Mouse (Mus musculus) intestine, embryonic 15.5 days (tissue): ENCODE measurements around the gene Cd44. TPM values are rescaled to one million over a fixed set of nuclear protein-coding genes. Genes with fewer than 3 reads are reported as not detected.
A peak's percentile ranks its signal among the peaks of the same experiment; 100 is the strongest.

Experiments
- ATAC-seq: fragments of 200-750 bp; cut with Nextera tagmentation; 2 replicates; pipeline ENCODE4 v1.8.0; 2017; ENCODE audit warnings: moderate TSS enrichment, moderate library complexity
- H3K27ac ChIP-seq: fragments of 300-500 bp; sonication (generic); 2 replicates; pipeline ENCODE4 v1.5.1; 2015; ENCODE audit warnings: mild to moderate bottlenecking, inconsistent platforms
- H3K27me3 ChIP-seq: fragments of 300-500 bp; sonication (generic); replicated peaks from 2 replicates; pipeline ENCODE4 v1.6.1; 2015; ENCODE audit warnings: inconsistent platforms
- H3K36me3 ChIP-seq: fragments of 300-500 bp; sonication (generic); 2 replicates; pipeline ENCODE4 v1.6.1; 2015; ENCODE audit warnings: inconsistent platforms
- H3K4me1 ChIP-seq: fragments of 300-500 bp; sonication (generic); replicated peaks from 2 replicates; pipeline ENCODE4 v1.6.1; 2015; ENCODE audit warnings: inconsistent platforms
- H3K4me2 ChIP-seq: fragments of 300-500 bp; sonication (generic); replicated peaks from 2 replicates; pipeline ENCODE4 v1.6.1; 2015; ENCODE audit warnings: mild to moderate bottlenecking, inconsistent platforms
- H3K4me3 ChIP-seq: fragments of 300-500 bp; sonication (generic); replicated peaks from 2 replicates; pipeline ENCODE4 v1.5.1; 2015; ENCODE audit warnings: inconsistent platforms
- H3K9ac ChIP-seq: fragments of 300-500 bp; sonication (generic); 2 replicates; pipeline ENCODE4 v1.6.1; 2015; ENCODE audit warnings: inconsistent platforms
- H3K9me3 ChIP-seq: fragments of 300-500 bp; sonication (generic); 2 replicates; pipeline ENCODE4 v1.6.1; 2016; ENCODE audit warnings: inconsistent platforms
- WGBS: fragments of 180-500 bp; shearing (Covaris S2); methylation state at CpG from one replicate; pipeline ENCODE4 v1.1.7; 2015; 5-methylcytosine and 5-hydroxymethylcytosine counted together
- polyA plus RNA-seq: library from polyadenylated mRNA; unstranded; fragments of >200 nt; fragmentation: Nextera tagmentation; extraction: Ambion mirVana; gene quantifications from 2 replicates; pipeline ENCODE4 v1.2.1, GENCODE M21; 2015

Cd44 gene
- polyA plus RNA-seq, 1 experiment from 2014 or later = 13.8 TPM

DNA sequence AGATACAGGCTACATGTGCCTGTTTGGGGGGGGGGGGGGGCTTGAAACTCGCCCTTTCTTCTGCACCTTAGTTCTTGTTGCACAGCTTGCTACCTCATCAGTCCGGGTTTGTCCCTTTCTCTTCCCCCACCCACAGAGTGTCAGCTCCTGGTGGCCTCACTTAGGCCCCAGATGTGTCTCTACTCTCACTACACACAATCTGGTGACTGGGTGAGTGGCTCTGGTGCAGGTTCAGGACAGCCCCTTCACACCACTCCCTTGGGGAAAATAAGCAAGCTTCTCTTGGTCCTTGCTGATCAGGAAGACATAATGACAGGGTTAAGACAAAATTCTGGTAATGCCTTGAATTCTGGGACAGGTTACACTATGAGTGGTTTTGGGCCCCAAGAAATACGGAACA, 11.0 kb upstream of the Cd44 start:
- no peaks in the 10 kb centered on the region for H3K9me3 ChIP-seq
- ATAC-seq = no peak
- H3K9ac ChIP-seq = no peak overlapping the region
- H3K4me1 ChIP-seq = 0 out of 2 replicates have a peak, but pooled peaks cover 5% of the 10 kb centered on the region
- no peaks in the 10 kb centered on the region for H3K27me3 ChIP-seq
- H3K4me3 ChIP-seq = no peak overlapping the region
- no peak overlapping the region for H3K4me2 ChIP-seq
- H3K27ac ChIP-seq = no peak overlapping the region
- H3K36me3 ChIP-seq = no peaks in the 10 kb centered on the region
- WGBS = 76% methylated on average over 3 of the region's 3 CpGs

DNA sequence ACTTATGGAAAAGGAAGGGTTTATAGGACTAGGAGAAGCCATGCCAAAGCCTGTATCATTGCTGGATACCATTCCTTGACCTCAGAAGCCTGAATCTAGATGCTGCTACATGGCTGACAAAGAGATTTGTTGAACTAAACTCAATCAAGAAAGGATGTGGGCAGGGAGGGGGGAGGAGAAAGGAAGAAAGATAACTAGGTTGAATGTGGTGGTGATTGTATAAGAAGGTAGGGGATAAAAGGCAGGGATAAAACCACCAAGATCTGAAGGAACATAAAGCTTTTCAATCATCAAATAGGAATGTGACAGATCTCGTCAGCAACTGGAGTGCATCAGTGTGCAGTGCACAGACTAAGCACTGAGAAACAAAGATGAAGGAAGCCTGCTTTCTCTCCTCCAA, 7.9 kb upstream of the Cd44 start:
- 70% methylated on average over 1 of the region's 1 CpGs for WGBS
- Histone ChIP-seq H3K27ac (no peak overlapping the region), H3K9ac (no peak overlapping the region), H3K27me3 (no peaks in the 10 kb centered on the region), H3K4me3 (no peak overlapping the region), H3K36me3 (no peaks in the 10 kb centered on the region), H3K4me2 (no peak overlapping the region), H3K9me3 (no peaks in the 10 kb centered on the region), H3K4me1 (no peaks in the 10 kb centered on the region)
- no peak for ATAC-seq

- Histone ChIP-seq H3K27me3 (no peaks in the 10 kb centered on the region; the same call in 1 of the 2 replicates), H3K4me2 (no peak overlapping the region), H3K9me3 (no peaks in the 10 kb centered on the region), H3K4me3 (no peak overlapping the region), H3K9ac (no peak overlapping the region), H3K36me3 (no peaks in the 10 kb centered on the region), H3K27ac (no peak overlapping the region), H3K4me1 (peaks cover 6% of the 10 kb centered on the region; the same call in 1 of the 2 replicates)
- WGBS = 70% methylated on average over 3 of the region's 3 CpGs
- ATAC-seq = no peak
Measured at GRCm38 (mm10) chr2:102905604-102906003, 4.1 kb upstream of the Cd44 start.

- H3K27ac ChIP-seq = no peak overlapping the region
- peak; percentile 50; the same call in 1 of the 2 replicates for ATAC-seq
- H3K4me3 ChIP-seq = peak overlapping the region; percentile 52
- H3K9ac ChIP-seq = no peak overlapping the region
- no peaks in the 10 kb centered on the region; the same call in 1 of the 2 replicates for H3K27me3 ChIP-seq
- WGBS = 21% methylated on average over 3 of the region's 3 CpGs
- no peaks in the 10 kb centered on the region for H3K36me3 ChIP-seq
- no peaks in the 10 kb centered on the region for H3K9me3 ChIP-seq
- peak overlapping the region; percentile 89 for H3K4me2 ChIP-seq
- peaks cover 11% of the 10 kb centered on the region; the same call in 1 of the 2 replicates for H3K4me1 ChIP-seq
Measured at GRCm38 (mm10) chr2:102901828-102902223, 361 bp upstream of the Cd44 start.

- Histone ChIP-seq H3K27ac (no peak overlapping the region), H3K4me1 (peaks cover 11% of the 10 kb centered on the region; the same call in 1 of the 2 replicates), H3K4me3 (peak overlapping the region; percentile 52), H3K36me3 (no peaks in the 10 kb centered on the region), H3K9ac (peak overlapping the region; percentile 42; the same call in 1 of the 2 replicates), H3K9me3 (no peaks in the 10 kb centered on the region), H3K27me3 (no peaks in the 10 kb centered on the region; the same call in 1 of the 2 replicates), H3K4me2 (peak overlapping the region; percentile 89)
- 51% methylated on average over 7 of the region's 7 CpGs for WGBS
- no peak for ATAC-seq
Measured at GRCm38 (mm10) chr2:102900230-102900721, 1.2 kb downstream of the Cd44 start.

GRCm38 (mm10) chr2:102899238-102899637, 2.2 kb downstream of the Cd44 start:
- Histone ChIP-seq H3K27ac (no peak overlapping the region), H3K27me3 (no peaks in the 10 kb centered on the region; the same call in 1 of the 2 replicates), H3K4me3 (no peak overlapping the region; the same call in 1 of the 2 replicates), H3K4me1 (peaks cover 11% of the 10 kb centered on the region; the same call in 1 of the 2 replicates), H3K9ac (no peak overlapping the region), H3K4me2 (peak overlapping the region; percentile 89; the same call in 1 of the 2 replicates), H3K9me3 (no peaks in the 10 kb centered on the region), H3K36me3 (no peaks in the 10 kb centered on the region)
- ATAC-seq = no peak
- 79% methylated on average over 3 of the region's 3 CpGs for WGBS

- 81% methylated on average over 3 of the region's 3 CpGs for WGBS
- no peak overlapping the region for H3K9ac ChIP-seq
- peaks cover 11% of the 10 kb centered on the region; the same call in 1 of the 2 replicates for H3K4me1 ChIP-seq
- H3K9me3 ChIP-seq = no peaks in the 10 kb centered on the region
- no peak overlapping the region for H3K27ac ChIP-seq
- no peaks in the 10 kb centered on the region; the same call in 1 of the 2 replicates for H3K27me3 ChIP-seq
- no peak overlapping the region for H3K4me3 ChIP-seq
- no peak for ATAC-seq
- no peaks in the 10 kb centered on the region for H3K36me3 ChIP-seq
- H3K4me2 ChIP-seq = peak overlapping the region; percentile 89; the same call in 1 of the 2 replicates
Measured at GRCm38 (mm10) chr2:102898585-102898984, 2.9 kb downstream of the Cd44 start.

- Histone ChIP-seq H3K27ac (no peak overlapping the region), H3K4me3 (no peak overlapping the region), H3K9me3 (no peaks in the 10 kb centered on the region), H3K9ac (no peak overlapping the region), H3K4me1 (peaks cover 10% of the 10 kb centered on the region; the same call in 1 of the 2 replicates), H3K36me3 (no peaks in the 10 kb centered on the region), H3K4me2 (no peak overlapping the region), H3K27me3 (no peaks in the 10 kb centered on the region)
- ATAC-seq = no peak
- 82% methylated on average over 8 of the region's 8 CpGs for WGBS
Measured at GRCm38 (mm10) chr2:102896154-102896553, 5.3 kb downstream of the Cd44 start.

GRCm38 (mm10) chr2:102895197-102895596, 6.3 kb downstream of the Cd44 start:
- Histone ChIP-seq H3K27me3 (no peaks in the 10 kb centered on the region), H3K9me3 (no peaks in the 10 kb centered on the region), H3K27ac (no peak overlapping the region), H3K4me1 (0 out of 2 replicates have a peak, but pooled peaks cover 5% of the 10 kb centered on the region), H3K36me3 (no peaks in the 10 kb centered on the region), H3K4me2 (no peak overlapping the region), H3K4me3 (no peak overlapping the region), H3K9ac (no peak overlapping the region)
- WGBS = 85% methylated on average over 1 of the region's 1 CpGs
- ATAC-seq = no peak

- 74% methylated on average over 4 of the region's 4 CpGs for WGBS
- no peak overlapping the region for H3K27ac ChIP-seq
- no peak for ATAC-seq
Measured at GRCm38 (mm10) chr2:102894785-102895184, 6.7 kb downstream of the Cd44 start.

GRCm38 (mm10) chr2:102888688-102889225, 12.7 kb downstream of the Cd44 start:
- no peak overlapping the region for H3K9ac ChIP-seq
- no peak overlapping the region for H3K4me3 ChIP-seq
- no peaks in the 10 kb centered on the region for H3K4me1 ChIP-seq
- no peaks in the 10 kb centered on the region for H3K27me3 ChIP-seq
- no peak for ATAC-seq
- no peaks in the 10 kb centered on the region for H3K9me3 ChIP-seq
- WGBS = 29% methylated on average over 3 of the region's 3 CpGs
- no peak overlapping the region for H3K27ac ChIP-seq
- H3K4me2 ChIP-seq = no peak overlapping the region
- H3K36me3 ChIP-seq = no peaks in the 10 kb centered on the region

More at GRCm38 (mm10) chr2:102894785-102895184, 6.7 kb downstream of the Cd44 start:
- no peaks in the 10 kb centered on the region for H3K27me3 ChIP-seq
- H3K4me3 ChIP-seq = no peak overlapping the region
- no peaks in the 10 kb centered on the region for H3K9me3 ChIP-seq
- H3K9ac ChIP-seq = no peak overlapping the region
- H3K4me1 ChIP-seq = 0 out of 2 replicates have a peak, but pooled peaks cover 3% of the 10 kb centered on the region
- no peaks in the 10 kb centered on the region for H3K36me3 ChIP-seq
- no peak overlapping the region for H3K4me2 ChIP-seq

- H3K27ac ChIP-seq = no peak overlapping the region
- 95% methylated on average over 1 of the region's 1 CpGs for WGBS
- no peak for ATAC-seq
- H3K36me3 ChIP-seq = no peaks in the 10 kb centered on the region
- H3K27me3 ChIP-seq = no peaks in the 10 kb centered on the region
- H3K9me3 ChIP-seq = no peaks in the 10 kb centered on the region
- no peak overlapping the region for H3K4me3 ChIP-seq
- H3K4me1 ChIP-seq = peaks cover 10% of the 10 kb centered on the region
- no peak overlapping the region for H3K4me2 ChIP-seq
- H3K9ac ChIP-seq = no peak overlapping the region
Measured at GRCm38 (mm10) chr2:102887137-102887536, 14.3 kb downstream of the Cd44 start.
